Mouse (Mus musculus) stomach, embryonic 15.5 days (tissue): ENCODE results near the gene Ptprb. TPM values are rescaled to one million over a fixed set of nuclear protein-coding genes. Genes with fewer than 3 reads are reported as not detected.
A peak's percentile ranks its signal among the peaks of the same experiment; 100 is the strongest.

ENCODE experiments used
- ATAC-seq: fragments of 200-750 bp; cut with Nextera tagmentation; 2 replicates; pipeline ENCODE4 v1.8.0; 2017; ENCODE audit warnings: low read depth, moderate number of reproducible peaks, moderate TSS enrichment; ENCODE audit not compliant: insufficient read depth, low FRiP score
- H3K27ac ChIP-seq: fragments of 300-500 bp; sonication (generic); 2 replicates; pipeline ENCODE4 v1.5.1; 2015; ENCODE audit warnings: mild to moderate bottlenecking, inconsistent platforms
- H3K27me3 ChIP-seq: fragments of 300-500 bp; sonication (generic); replicated peaks from 2 replicates; pipeline ENCODE4 v1.6.1; 2015; ENCODE audit warnings: inconsistent platforms
- H3K36me3 ChIP-seq: fragments of 300-500 bp; sonication (generic); 2 replicates; pipeline ENCODE4 v1.6.1; 2015; ENCODE audit warnings: inconsistent platforms
- H3K4me1 ChIP-seq: fragments of 300-500 bp; sonication (generic); 2 replicates; pipeline ENCODE4 v1.6.1; 2015; ENCODE audit warnings: inconsistent platforms
- H3K4me2 ChIP-seq: fragments of 300-500 bp; sonication (generic); 2 replicates; pipeline ENCODE4 v1.6.1; 2015; ENCODE audit warnings: mild to moderate bottlenecking, inconsistent platforms
- H3K4me3 ChIP-seq: fragments of 300-500 bp; sonication (generic); replicated peaks from 2 replicates; pipeline ENCODE4 v1.5.1; 2015; ENCODE audit warnings: inconsistent platforms
- H3K9ac ChIP-seq: fragments of 300-500 bp; sonication (generic); 2 replicates; pipeline ENCODE4 v1.6.1; 2015; ENCODE audit warnings: inconsistent platforms
- H3K9me3 ChIP-seq: fragments of 300-500 bp; sonication (generic); 2 replicates; pipeline ENCODE4 v1.6.1; 2016; ENCODE audit warnings: inconsistent platforms
- WGBS: fragments of 180-500 bp; shearing (Covaris S2); methylation state at CpG from one replicate; pipeline ENCODE4 v1.1.7; 2015; 5-methylcytosine and 5-hydroxymethylcytosine counted together
- polyA plus RNA-seq: library from polyadenylated mRNA; unstranded; fragments of >200 nt; fragmentation: Nextera tagmentation; extraction: Ambion mirVana; gene quantifications from 2 replicates; pipeline ENCODE4 v1.2.1, GENCODE M21; 2015

The Ptprb gene
- polyA plus RNA-seq, 1 experiment from 2014 or later, result 4.2 TPM

DNA sequence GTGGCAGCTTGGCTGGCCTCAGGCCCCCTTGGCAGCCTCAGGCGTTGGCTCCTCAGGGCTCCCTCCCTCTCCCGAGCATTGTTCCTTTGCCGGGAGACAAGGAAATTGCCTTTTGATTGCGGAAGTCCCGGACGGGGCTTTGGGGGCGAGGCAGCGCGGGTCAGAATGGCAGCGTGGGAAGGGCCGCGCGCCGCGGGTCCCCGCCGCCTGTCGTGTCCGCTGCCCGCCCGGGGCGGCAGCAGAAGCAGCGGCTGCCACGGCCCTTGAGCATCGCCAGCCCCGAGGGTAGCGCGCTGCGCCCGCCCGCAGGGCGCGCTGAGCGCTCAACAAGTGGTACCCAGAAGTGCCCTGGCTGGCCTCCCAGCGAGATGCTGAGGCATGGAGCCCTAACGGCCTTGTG lies 25.9 kb downstream of the Ptprb start:
- no peak overlapping the region for H3K9ac ChIP-seq
- H3K27me3 ChIP-seq, result peaks cover 16% of the 10 kb centered on the region
- ATAC-seq, result no peak; the same call in 1 of the 2 replicates
- peak overlapping the region; percentile 90 for H3K4me2 ChIP-seq
- H3K4me1 ChIP-seq, result peaks cover 16% of the 10 kb centered on the region
- no peaks in the 10 kb centered on the region for H3K36me3 ChIP-seq
- no peak overlapping the region for H3K27ac ChIP-seq
- 2% methylated on average over 36 of the region's 36 CpGs for WGBS
- no peaks in the 10 kb centered on the region for H3K9me3 ChIP-seq
- peak overlapping the region; percentile 48 for H3K4me3 ChIP-seq

DNA sequence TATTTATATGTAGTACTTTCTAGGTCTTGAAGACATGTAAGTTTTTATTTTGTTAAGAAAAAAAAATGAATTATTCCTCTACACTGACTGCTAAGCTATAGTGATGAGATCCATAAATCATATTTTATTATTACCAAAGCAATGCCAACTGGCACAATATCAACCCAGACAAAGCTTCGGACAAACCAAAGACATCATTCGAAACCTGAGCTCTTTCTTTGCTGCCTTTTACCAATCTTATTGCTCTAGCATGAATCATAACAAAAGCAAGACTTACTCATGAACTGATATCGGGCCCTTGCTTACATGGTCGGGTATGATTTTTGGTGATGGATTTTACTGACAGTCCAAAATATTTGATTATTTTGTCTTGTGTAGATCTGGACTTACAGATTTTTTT lies 29.0 kb downstream of the Ptprb start:
- H3K4me1 ChIP-seq, result peaks cover 7% of the 10 kb centered on the region; the same call in 1 of the 2 replicates
- WGBS, result 93% methylated on average over 4 of the region's 4 CpGs
- no peak overlapping the region for H3K9ac ChIP-seq
- H3K36me3 ChIP-seq, result no peaks in the 10 kb centered on the region
- H3K27me3 ChIP-seq, result peaks cover 15% of the 10 kb centered on the region
- no peaks in the 10 kb centered on the region for H3K9me3 ChIP-seq
- no peak overlapping the region for H3K4me2 ChIP-seq
- no peak overlapping the region for H3K27ac ChIP-seq
- no peak overlapping the region for H3K4me3 ChIP-seq
- no peak for ATAC-seq

DNA sequence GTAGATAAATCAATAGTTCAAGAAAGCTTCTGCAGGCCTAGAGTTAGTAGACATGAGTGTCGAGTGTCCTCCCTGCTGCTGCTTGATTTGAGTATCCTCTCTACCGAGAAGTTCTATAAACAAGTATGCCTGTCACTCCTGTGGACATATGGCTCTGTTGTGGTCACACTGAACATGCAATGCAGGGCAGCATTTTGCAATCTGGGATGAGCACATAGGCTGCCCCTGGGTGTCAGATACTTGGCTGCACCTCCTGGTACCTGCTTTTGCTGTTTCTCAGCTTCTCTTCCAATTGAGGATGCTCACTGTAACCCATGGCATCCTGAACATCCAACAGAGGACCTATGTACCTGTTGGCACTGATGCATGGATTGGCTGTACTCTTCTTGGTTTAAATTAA lies 34.1 kb downstream of the Ptprb start:
- Histone ChIP-seq H3K36me3 (no peaks in the 10 kb centered on the region), H3K9me3 (no peaks in the 10 kb centered on the region), H3K4me1 (no peaks in the 10 kb centered on the region), H3K27me3 (no peaks in the 10 kb centered on the region), H3K9ac (no peak overlapping the region), H3K27ac (no peak overlapping the region), H3K4me2 (no peak overlapping the region), H3K4me3 (no peak overlapping the region)
- ATAC-seq, result no peak
- WGBS, result 63% methylated on average over 2 of the region's 2 CpGs

DNA sequence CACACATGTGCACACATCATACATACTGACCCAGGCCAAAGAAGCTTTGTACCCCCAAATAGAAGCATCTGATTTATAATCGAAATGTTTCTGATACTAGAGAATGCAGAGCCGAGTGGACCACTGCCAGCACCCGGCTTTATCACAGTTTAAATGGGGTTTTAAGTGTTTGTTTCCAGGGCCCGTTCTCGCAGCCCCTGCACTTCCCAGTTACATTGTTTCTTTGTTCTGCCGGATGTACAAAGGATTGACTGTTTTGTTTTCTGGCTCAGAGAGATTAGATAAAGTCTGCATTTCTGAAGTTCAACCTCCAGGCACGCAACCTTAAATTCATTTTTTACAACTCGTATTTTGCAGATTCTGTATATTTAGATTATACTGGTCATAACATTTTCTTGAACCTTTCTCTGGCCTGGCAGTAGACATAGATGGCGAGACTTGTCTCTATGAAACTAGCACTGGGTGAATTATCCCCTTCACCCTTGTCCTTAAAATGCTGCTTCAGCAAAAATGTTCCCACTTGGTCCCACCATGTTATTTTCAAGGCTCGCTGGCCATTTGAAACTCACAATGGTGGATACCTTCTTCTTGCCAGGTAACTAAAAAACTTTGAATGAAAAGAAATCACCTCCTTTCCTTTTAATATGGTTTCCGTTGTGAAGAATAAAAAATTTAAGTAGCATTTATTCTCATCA lies 35.3 kb downstream of the Ptprb start:
- no peak for ATAC-seq
- 36% methylated on average over 11 of the region's 11 CpGs for whole genome bisulfite sequencing
- H3K4me1 ChIP-seq, result no peaks in the 10 kb centered on the region
- no peaks in the 10 kb centered on the region for H3K9me3 ChIP-seq
- H3K4me2 ChIP-seq, result no peak overlapping the region
- H3K4me3 ChIP-seq, result no peak overlapping the region
- no peak overlapping the region for H3K27ac ChIP-seq
- no peaks in the 10 kb centered on the region for H3K27me3 ChIP-seq
- no peaks in the 10 kb centered on the region for H3K36me3 ChIP-seq
- H3K9ac ChIP-seq, result no peak overlapping the region

DNA sequence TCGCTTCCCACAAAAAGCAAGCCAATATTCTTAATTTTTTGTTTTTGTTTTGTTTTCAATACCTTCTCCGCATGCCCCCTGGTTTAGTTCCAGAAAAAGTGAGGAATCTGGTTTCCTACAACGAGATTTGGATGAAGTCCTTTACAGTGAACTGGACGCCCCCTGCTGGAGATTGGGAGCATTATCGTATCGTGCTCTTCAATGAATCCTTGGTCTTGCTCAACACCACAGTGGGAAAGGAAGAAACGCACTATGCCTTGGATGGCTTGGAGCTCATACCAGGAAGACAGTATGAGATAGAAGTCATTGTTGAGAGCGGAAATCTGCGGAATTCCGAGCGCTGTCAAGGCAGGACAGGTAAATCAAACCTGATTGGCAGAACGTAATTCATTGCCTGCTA lies 43.9 kb downstream of the Ptprb start:
- H3K4me3 ChIP-seq, result no peak overlapping the region
- H3K4me2 ChIP-seq, result peak overlapping the region; percentile 22; the same call in 1 of the 2 replicates
- no peaks in the 10 kb centered on the region for H3K9me3 ChIP-seq
- no peak for ATAC-seq
- no peaks in the 10 kb centered on the region for H3K27me3 ChIP-seq
- H3K36me3 ChIP-seq, result no peaks in the 10 kb centered on the region
- 22% methylated on average over 12 of the region's 12 CpGs for WGBS
- no peak overlapping the region for H3K9ac ChIP-seq
- H3K27ac ChIP-seq, result no peak overlapping the region
- no peaks in the 10 kb centered on the region for H3K4me1 ChIP-seq

DNA sequence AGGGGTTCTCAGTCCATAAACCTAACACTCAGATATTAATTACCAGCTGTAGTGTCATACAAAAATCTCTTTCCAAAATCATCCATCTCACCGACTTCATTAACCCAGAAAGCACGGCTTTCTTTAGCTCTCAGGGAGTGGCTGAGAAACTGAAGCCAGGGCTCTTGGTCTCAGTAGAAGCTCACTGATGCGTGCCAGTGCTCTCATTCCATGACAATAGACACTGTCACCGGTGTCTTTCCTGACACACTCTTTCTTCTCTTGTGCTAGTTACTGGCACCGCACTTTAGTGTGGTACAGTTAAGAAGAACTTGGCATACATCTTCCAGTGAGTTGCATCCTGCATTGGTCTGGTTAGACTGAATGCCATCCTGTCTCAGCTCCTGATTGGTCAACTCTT lies 53.8 kb downstream of the Ptprb start:
- Histone ChIP-seq H3K27ac (no peak overlapping the region), H3K4me2 (no peak overlapping the region), H3K27me3 (no peaks in the 10 kb centered on the region), H3K4me3 (no peak overlapping the region), H3K9me3 (no peaks in the 10 kb centered on the region), H3K36me3 (no peaks in the 10 kb centered on the region), H3K4me1 (no peaks in the 10 kb centered on the region), H3K9ac (no peak overlapping the region)
- 78% methylated on average over 5 of the region's 5 CpGs for WGBS
- ATAC-seq, result no peak

DNA sequence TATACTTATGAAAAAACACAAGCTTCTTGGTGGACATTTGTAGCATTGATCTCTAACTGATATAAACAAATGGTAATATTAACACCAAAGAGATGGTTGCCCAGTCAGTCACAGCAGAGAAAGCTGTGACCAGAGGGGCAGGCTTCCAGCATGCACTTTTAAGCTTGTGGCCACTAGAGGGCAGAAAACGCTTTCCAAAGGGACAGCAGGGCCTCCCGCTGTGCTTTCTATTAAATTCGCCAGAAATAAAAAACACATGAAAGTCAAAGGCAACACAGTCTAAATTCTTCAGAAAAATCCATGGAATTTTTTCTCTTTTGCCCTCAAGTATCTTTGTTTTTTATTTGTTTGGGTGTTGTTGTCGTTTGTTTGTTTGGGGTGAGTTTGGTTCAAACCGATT lies 55.1 kb downstream of the Ptprb start:
- Histone ChIP-seq H3K36me3 (no peaks in the 10 kb centered on the region), H3K4me1 (no peaks in the 10 kb centered on the region), H3K9me3 (no peaks in the 10 kb centered on the region), H3K4me2 (peak overlapping the region; percentile 53), H3K4me3 (peak overlapping the region; percentile 13; the same call in 1 of the 2 replicates), H3K27me3 (no peaks in the 10 kb centered on the region), H3K9ac (no peak overlapping the region), H3K27ac (no peak overlapping the region)
- WGBS, result 17% methylated on average over 5 of the region's 5 CpGs
- ATAC-seq, result no peak

DNA sequence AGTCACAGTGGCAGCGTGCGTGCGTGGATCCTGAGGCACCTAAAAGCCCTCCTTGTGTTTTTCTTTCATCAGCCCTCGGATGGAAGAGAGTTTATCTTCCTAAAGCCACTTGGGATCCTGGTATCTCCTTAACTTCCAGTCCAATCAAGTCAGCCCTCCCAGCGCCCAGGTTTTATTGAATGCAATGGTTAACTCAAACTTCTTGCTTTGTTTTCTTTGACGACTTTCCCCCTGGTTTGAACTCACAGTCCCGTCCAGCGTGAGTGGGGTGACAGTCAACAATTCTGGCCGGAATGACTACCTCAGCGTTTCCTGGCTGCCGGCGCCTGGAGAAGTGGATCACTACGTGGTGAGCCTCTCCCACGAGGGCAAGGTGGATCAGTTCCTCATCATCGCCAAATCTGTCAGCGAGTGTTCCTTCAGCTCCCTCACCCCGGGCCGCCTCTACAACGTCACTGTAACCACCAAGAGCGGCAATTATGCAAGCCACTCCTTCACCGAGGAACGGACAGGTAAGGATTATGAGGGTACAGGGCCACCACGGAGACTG lies 55.7 kb downstream of the Ptprb start:
- 27% methylated on average over 23 of the region's 23 CpGs for WGBS
- ATAC-seq, result no peak
- Histone ChIP-seq H3K4me1 (no peaks in the 10 kb centered on the region), H3K9ac (no peak overlapping the region), H3K36me3 (no peaks in the 10 kb centered on the region), H3K4me2 (peak overlapping the region; percentile 53), H3K27ac (no peak overlapping the region), H3K27me3 (no peaks in the 10 kb centered on the region), H3K4me3 (peak overlapping the region; percentile 13; the same call in 1 of the 2 replicates), H3K9me3 (no peaks in the 10 kb centered on the region)

DNA sequence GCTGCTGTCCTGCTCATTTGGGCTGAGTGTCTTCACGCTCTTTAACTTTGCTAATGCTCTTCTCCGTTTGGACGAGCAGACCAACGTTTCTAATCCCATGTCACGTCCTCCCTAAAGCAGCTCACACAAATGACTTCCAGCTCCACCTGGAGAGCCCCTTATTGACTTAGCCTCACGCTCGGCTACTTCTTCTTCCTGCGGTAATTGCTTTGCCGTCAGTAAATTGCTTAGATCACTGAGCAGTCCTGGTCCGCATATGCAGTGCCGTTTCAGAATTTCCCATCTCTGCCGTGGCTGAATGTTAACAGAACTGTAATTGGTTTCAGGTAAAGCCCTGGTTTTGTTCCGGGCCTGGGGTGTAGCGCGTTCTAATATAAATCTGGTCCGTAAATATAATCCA lies 58.3 kb downstream of the Ptprb start:
- Histone ChIP-seq H3K4me2 (no peak overlapping the region), H3K27me3 (no peaks in the 10 kb centered on the region), H3K9ac (no peak overlapping the region), H3K4me3 (no peak overlapping the region), H3K27ac (no peak overlapping the region), H3K4me1 (no peaks in the 10 kb centered on the region), H3K36me3 (no peaks in the 10 kb centered on the region), H3K9me3 (no peaks in the 10 kb centered on the region)
- 64% methylated on average over 16 of the region's 16 CpGs for WGBS
- ATAC-seq, result no peak

DNA sequence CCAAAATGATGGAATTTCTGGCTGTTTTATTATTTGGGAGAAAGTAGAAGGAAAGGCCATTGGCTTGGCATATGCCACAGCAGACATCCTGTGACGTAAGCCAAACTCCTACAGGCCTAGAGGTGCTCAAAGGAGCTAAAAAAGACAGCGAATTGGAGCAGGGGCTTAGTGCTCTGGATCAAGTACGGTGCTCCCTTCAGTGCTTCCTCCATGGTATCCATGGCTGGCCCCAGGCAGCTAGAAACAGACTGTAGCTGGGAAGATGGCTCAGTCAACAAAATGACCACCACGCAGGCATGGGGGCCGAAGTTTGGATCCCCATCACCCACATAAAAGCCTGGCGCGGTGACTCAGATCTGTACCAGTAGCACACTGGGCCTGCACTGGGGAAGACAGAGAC lies 58.8 kb downstream of the Ptprb start:
- Histone ChIP-seq H3K4me1 (no peaks in the 10 kb centered on the region), H3K27me3 (no peaks in the 10 kb centered on the region), H3K4me2 (no peak overlapping the region), H3K4me3 (no peak overlapping the region), H3K36me3 (no peaks in the 10 kb centered on the region), H3K9me3 (no peaks in the 10 kb centered on the region), H3K9ac (no peak overlapping the region), H3K27ac (no peak overlapping the region)
- 89% methylated on average over 7 of the region's 7 CpGs for WGBS
- no peak for ATAC-seq

DNA sequence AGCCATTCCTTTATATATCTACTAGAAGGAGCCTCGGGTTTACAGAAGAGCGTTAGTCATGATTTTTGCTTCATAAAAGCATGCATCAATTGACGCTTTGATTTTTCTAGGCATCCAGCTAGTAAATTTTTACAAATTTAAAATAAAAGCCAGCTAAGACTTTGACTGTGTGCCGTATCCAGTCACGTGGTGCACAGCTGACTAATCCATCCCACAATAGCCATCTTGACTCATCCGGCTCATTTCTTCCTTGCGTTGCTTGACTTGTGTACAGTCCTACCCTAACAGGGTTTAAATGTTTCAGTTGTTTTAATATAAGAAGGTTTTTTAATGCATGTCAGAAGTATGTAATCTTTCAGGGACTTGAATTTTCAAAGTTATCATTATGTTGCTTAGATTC lies 60.0 kb downstream of the Ptprb start:
- Histone ChIP-seq H3K4me2 (no peak overlapping the region), H3K4me3 (no peak overlapping the region), H3K27me3 (no peaks in the 10 kb centered on the region), H3K4me1 (no peaks in the 10 kb centered on the region), H3K9me3 (no peaks in the 10 kb centered on the region), H3K27ac (no peak overlapping the region), H3K9ac (no peak overlapping the region), H3K36me3 (no peaks in the 10 kb centered on the region)
- no peak for ATAC-seq
- WGBS, result 89% methylated on average over 7 of the region's 7 CpGs

DNA sequence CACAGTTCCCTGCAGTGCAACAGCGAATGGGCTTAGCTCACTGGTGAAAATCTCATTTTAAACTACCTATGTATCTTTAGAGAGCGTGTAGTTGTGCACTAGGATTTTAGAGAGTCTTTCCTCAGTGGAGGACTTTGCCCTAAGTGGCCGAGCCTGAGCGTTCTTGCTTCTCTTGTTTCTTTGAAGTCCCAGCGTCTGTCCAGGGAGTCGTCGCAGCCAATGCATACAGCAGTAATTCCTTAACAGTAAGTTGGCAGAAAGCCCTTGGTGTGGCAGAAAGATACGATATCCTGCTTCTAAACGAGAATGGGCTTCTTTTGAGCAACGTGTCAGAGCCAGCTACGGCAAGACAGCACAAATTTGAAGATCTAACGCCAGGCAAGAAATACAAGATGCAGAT lies 65.9 kb downstream of the Ptprb start:
- ATAC-seq, result no peak
- Histone ChIP-seq H3K9me3 (no peaks in the 10 kb centered on the region), H3K27ac (no peak overlapping the region), H3K36me3 (no peaks in the 10 kb centered on the region), H3K4me2 (no peak overlapping the region), H3K4me1 (no peaks in the 10 kb centered on the region), H3K27me3 (no peaks in the 10 kb centered on the region), H3K4me3 (no peak overlapping the region), H3K9ac (no peak overlapping the region)
- 66% methylated on average over 12 of the region's 12 CpGs for WGBS
